Mouse (Mus musculus): ENCODE results near the gene Taar6. TPM values are rescaled to one million over a fixed set of nuclear protein-coding genes. Genes with fewer than 3 reads are reported as not detected.

The Taar6 gene
- polyA plus RNA-seq (2014; fragmentation: Nextera tagmentation; extraction: Ambion mirVana), result not detected in 2 replicates

GRCm38 (mm10) chr10:23985546-23985945, at the start of gene Taar6:
TSS of gene Taar6 (minus strand) at chr10:23985646.
- Histone ChIP-seq H3K4me3 (ENCODE audit: low read depth, low read length) (no peak within 1 kb of the TSS), H3K27ac (ENCODE audit: low read length) (no peak within 1 kb of the TSS), H3K9ac (replicated peaks; ENCODE audit: low read depth, low read length) (no peak within 1 kb of the TSS), H3K4me2 (replicated peaks; ENCODE audit: low read depth, low read length) (no peak within 1 kb of the TSS), H3K36me3 (ENCODE audit: control insufficient read depth, insufficient read depth, low read length) (no peaks in the 10 kb centered on the region), H3K27me3 (ENCODE audit: control insufficient read depth, insufficient read depth, low read length) (no peaks in the 10 kb centered on the region), H3K4me1 (ENCODE audit: control insufficient read depth, insufficient read depth, low read length) (no peaks in the 10 kb centered on the region), H3K9me3 (ENCODE audit: control insufficient read depth, low read depth, low read length) (no peaks in the 10 kb centered on the region)
- no peak for ATAC-seq (ENCODE audit: insufficient number of reproducible peaks, insufficient read depth, low FRiP score, low read depth)
- 71% methylated on average over 8 of the region's 8 CpGs for WGBS

GRCm38 (mm10) chr10:24031347-24031746, 45.9 kb upstream of the Taar6 start:
- H3K9me3 ChIP-seq (ENCODE audit: control insufficient read depth, low read depth, low read length), result no peaks in the 10 kb centered on the region
- H3K4me1 ChIP-seq (ENCODE audit: control insufficient read depth, insufficient read depth, low read length), result no peaks in the 10 kb centered on the region
- no peak overlapping the region for H3K27ac ChIP-seq (ENCODE audit: low read length)
- H3K4me2 ChIP-seq (replicated peaks; ENCODE audit: low read depth, low read length), result no peak overlapping the region
- H3K27me3 ChIP-seq (ENCODE audit: control insufficient read depth, insufficient read depth, low read length), result no peaks in the 10 kb centered on the region
- no peak overlapping the region for H3K4me3 ChIP-seq (ENCODE audit: low read depth, low read length)
- H3K36me3 ChIP-seq (ENCODE audit: control insufficient read depth, insufficient read depth, low read length), result no peaks in the 10 kb centered on the region
- no peak for ATAC-seq (ENCODE audit: insufficient number of reproducible peaks, insufficient read depth, low FRiP score, low read depth)
- no peak overlapping the region for H3K9ac ChIP-seq (replicated peaks; ENCODE audit: low read depth, low read length)

- Histone ChIP-seq H3K9me3 (ENCODE audit: control insufficient read depth, low read depth, low read length) (no peaks in the 10 kb centered on the region), H3K36me3 (ENCODE audit: control insufficient read depth, insufficient read depth, low read length) (no peaks in the 10 kb centered on the region), H3K27me3 (ENCODE audit: control insufficient read depth, insufficient read depth, low read length) (no peaks in the 10 kb centered on the region), H3K4me2 (replicated peaks; ENCODE audit: low read depth, low read length) (no peak within 1 kb of the TSS), H3K9ac (replicated peaks; ENCODE audit: low read depth, low read length) (no peak within 1 kb of the TSS), H3K4me1 (ENCODE audit: control insufficient read depth, insufficient read depth, low read length) (no peaks in the 10 kb centered on the region), H3K4me3 (ENCODE audit: low read depth, low read length) (no peak within 1 kb of the TSS), H3K27ac (ENCODE audit: low read length) (no peak within 1 kb of the TSS)
- ATAC-seq (ENCODE audit: insufficient number of reproducible peaks, insufficient read depth, low FRiP score, low read depth), result no peak
These were observed 41.5 kb upstream of the Taar6 start, which contains the start of gene Taar7d for GRCm38 (mm10) chr10:24026922-24027321. TSS of gene Taar7d (plus strand) at chr10:24027222.

- no peak for ATAC-seq (ENCODE audit: insufficient number of reproducible peaks, insufficient read depth, low FRiP score, low read depth)
- Histone ChIP-seq H3K36me3 (ENCODE audit: control insufficient read depth, insufficient read depth, low read length) (no peaks in the 10 kb centered on the region), H3K27me3 (ENCODE audit: control insufficient read depth, insufficient read depth, low read length) (no peaks in the 10 kb centered on the region), H3K9ac (replicated peaks; ENCODE audit: low read depth, low read length) (no peak overlapping the region), H3K4me3 (ENCODE audit: low read depth, low read length) (no peak overlapping the region), H3K9me3 (ENCODE audit: control insufficient read depth, low read depth, low read length) (no peaks in the 10 kb centered on the region), H3K4me1 (ENCODE audit: control insufficient read depth, insufficient read depth, low read length) (no peaks in the 10 kb centered on the region), H3K4me2 (replicated peaks; ENCODE audit: low read depth, low read length) (no peak overlapping the region), H3K27ac (ENCODE audit: low read length) (no peak overlapping the region)
- 84% methylated on average over 1 of the region's 1 CpGs for WGBS
These were observed 22.7 kb upstream of the Taar6 start for GRCm38 (mm10) chr10:24008143-24008542.

- no peak overlapping the region for H3K9ac ChIP-seq (replicated peaks; ENCODE audit: low read depth, low read length)
- no peak overlapping the region for H3K27ac ChIP-seq (ENCODE audit: low read length)
- no peaks in the 10 kb centered on the region for H3K9me3 ChIP-seq (ENCODE audit: control insufficient read depth, low read depth, low read length)
- H3K36me3 ChIP-seq (ENCODE audit: control insufficient read depth, insufficient read depth, low read length), result no peaks in the 10 kb centered on the region
- H3K27me3 ChIP-seq (ENCODE audit: control insufficient read depth, insufficient read depth, low read length), result no peaks in the 10 kb centered on the region
- H3K4me2 ChIP-seq (replicated peaks; ENCODE audit: low read depth, low read length), result no peak overlapping the region
- no peak overlapping the region for H3K4me3 ChIP-seq (ENCODE audit: low read depth, low read length)
- no peak for ATAC-seq (ENCODE audit: insufficient number of reproducible peaks, insufficient read depth, low FRiP score, low read depth)
- no peaks in the 10 kb centered on the region for H3K4me1 ChIP-seq (ENCODE audit: control insufficient read depth, insufficient read depth, low read length)
- 24% methylated on average over 2 of the region's 2 CpGs for WGBS
These were observed 21.6 kb upstream of the Taar6 start for GRCm38 (mm10) chr10:24007034-24007433.

DNA sequence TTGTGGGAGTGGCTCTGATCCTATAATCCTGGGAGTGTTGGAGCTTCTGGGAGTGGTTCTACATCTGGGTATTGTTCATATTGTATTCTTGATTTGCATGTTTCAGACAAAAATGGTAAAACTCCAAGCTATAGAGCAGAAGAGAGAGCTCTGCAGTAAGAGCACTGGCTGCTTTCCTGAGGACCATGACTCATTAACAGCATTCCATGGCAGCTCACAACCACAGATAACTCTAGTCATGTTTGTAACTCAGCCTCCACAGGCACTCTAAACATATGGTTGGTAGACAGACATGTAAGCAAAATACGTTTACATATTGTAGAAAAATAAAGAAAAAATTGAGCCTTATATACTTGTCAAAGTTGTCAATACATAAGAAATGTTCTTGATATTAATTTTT, 21.0 kb upstream of the Taar6 start:
- 62% methylated on average over 1 of the region's 1 CpGs for WGBS
- H3K4me2 ChIP-seq (replicated peaks; ENCODE audit: low read depth, low read length), result no peak overlapping the region
- no peak overlapping the region for H3K27ac ChIP-seq (ENCODE audit: low read length)
- no peaks in the 10 kb centered on the region for H3K9me3 ChIP-seq (ENCODE audit: control insufficient read depth, low read depth, low read length)
- H3K27me3 ChIP-seq (ENCODE audit: control insufficient read depth, insufficient read depth, low read length), result no peaks in the 10 kb centered on the region
- no peaks in the 10 kb centered on the region for H3K36me3 ChIP-seq (ENCODE audit: control insufficient read depth, insufficient read depth, low read length)
- ATAC-seq (ENCODE audit: insufficient number of reproducible peaks, insufficient read depth, low FRiP score, low read depth), result no peak
- no peak overlapping the region for H3K9ac ChIP-seq (replicated peaks; ENCODE audit: low read depth, low read length)
- no peaks in the 10 kb centered on the region for H3K4me1 ChIP-seq (ENCODE audit: control insufficient read depth, insufficient read depth, low read length)
- no peak overlapping the region for H3K4me3 ChIP-seq (ENCODE audit: low read depth, low read length)

GRCm38 (mm10) chr10:23999639-24000038, 14.2 kb upstream of the Taar6 start, which contains the start of gene Taar7b:
TSS of gene Taar7b (plus strand) at chr10:23999939.
- no peak within 1 kb of the TSS for H3K9ac ChIP-seq (replicated peaks; ENCODE audit: low read depth, low read length)
- no peak for ATAC-seq (ENCODE audit: insufficient number of reproducible peaks, insufficient read depth, low FRiP score, low read depth)
- H3K4me3 ChIP-seq (ENCODE audit: low read depth, low read length), result no peak within 1 kb of the TSS
- no peaks in the 10 kb centered on the region for H3K36me3 ChIP-seq (ENCODE audit: control insufficient read depth, insufficient read depth, low read length)
- no peak within 1 kb of the TSS for H3K27ac ChIP-seq (ENCODE audit: low read length)
- no peaks in the 10 kb centered on the region for H3K27me3 ChIP-seq (ENCODE audit: control insufficient read depth, insufficient read depth, low read length)
- no peak within 1 kb of the TSS for H3K4me2 ChIP-seq (replicated peaks; ENCODE audit: low read depth, low read length)
- 68% methylated on average over 1 of the region's 1 CpGs for WGBS
- H3K9me3 ChIP-seq (ENCODE audit: control insufficient read depth, low read depth, low read length), result no peaks in the 10 kb centered on the region
- no peaks in the 10 kb centered on the region for H3K4me1 ChIP-seq (ENCODE audit: control insufficient read depth, insufficient read depth, low read length)

GRCm38 (mm10) chr10:23993381-23993780, 7.9 kb upstream of the Taar6 start, which contains the start of gene Taar7a:
TSS of gene Taar7a (minus strand) at chr10:23993481.
- ATAC-seq (ENCODE audit: insufficient number of reproducible peaks, insufficient read depth, low FRiP score, low read depth), result no peak
- H3K4me1 ChIP-seq (ENCODE audit: control insufficient read depth, insufficient read depth, low read length), result no peaks in the 10 kb centered on the region
- no peak within 1 kb of the TSS for H3K9ac ChIP-seq (replicated peaks; ENCODE audit: low read depth, low read length)
- no peaks in the 10 kb centered on the region for H3K9me3 ChIP-seq (ENCODE audit: control insufficient read depth, low read depth, low read length)
- 87% methylated on average over 3 of the region's 3 CpGs for WGBS
- H3K27ac ChIP-seq (ENCODE audit: low read length), result no peak within 1 kb of the TSS
- H3K4me2 ChIP-seq (replicated peaks; ENCODE audit: low read depth, low read length), result no peak within 1 kb of the TSS
- no peak within 1 kb of the TSS for H3K4me3 ChIP-seq (ENCODE audit: low read depth, low read length)
- H3K36me3 ChIP-seq (ENCODE audit: control insufficient read depth, insufficient read depth, low read length), result no peaks in the 10 kb centered on the region
- H3K27me3 ChIP-seq (ENCODE audit: control insufficient read depth, insufficient read depth, low read length), result no peaks in the 10 kb centered on the region

DNA sequence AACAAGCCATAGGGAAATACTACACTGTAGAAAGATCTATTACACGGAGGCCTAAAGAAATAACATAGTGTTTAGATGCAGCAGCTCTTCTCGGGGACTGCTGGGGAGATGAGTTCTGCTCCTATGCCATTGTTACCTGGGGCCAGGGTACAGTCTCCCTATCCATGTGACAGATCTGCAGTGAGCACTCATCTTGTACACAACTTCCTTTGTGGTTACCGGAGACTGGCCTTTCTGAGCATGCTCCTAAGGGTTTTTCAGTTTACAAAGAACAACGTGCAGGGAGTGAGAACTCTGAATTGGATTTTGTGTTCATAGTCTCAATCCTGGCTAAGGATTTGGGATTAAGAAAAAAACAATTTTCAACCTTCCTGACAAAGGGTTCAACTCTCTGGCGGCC, 973 bp upstream of the Taar6 start:
- H3K9ac ChIP-seq (replicated peaks; ENCODE audit: low read depth, low read length), result no peak overlapping the region
- ATAC-seq (ENCODE audit: insufficient number of reproducible peaks, insufficient read depth, low FRiP score, low read depth), result no peak
- no peaks in the 10 kb centered on the region for H3K4me1 ChIP-seq (ENCODE audit: control insufficient read depth, insufficient read depth, low read length)
- 78% methylated on average over 5 of the region's 5 CpGs for WGBS
- no peaks in the 10 kb centered on the region for H3K36me3 ChIP-seq (ENCODE audit: control insufficient read depth, insufficient read depth, low read length)
- no peak overlapping the region for H3K4me3 ChIP-seq (ENCODE audit: low read depth, low read length)
- H3K4me2 ChIP-seq (replicated peaks; ENCODE audit: low read depth, low read length), result no peak overlapping the region
- no peaks in the 10 kb centered on the region for H3K27me3 ChIP-seq (ENCODE audit: control insufficient read depth, insufficient read depth, low read length)
- no peaks in the 10 kb centered on the region for H3K9me3 ChIP-seq (ENCODE audit: control insufficient read depth, low read depth, low read length)
- H3K27ac ChIP-seq (ENCODE audit: low read length), result no peak overlapping the region

Data from stomach, embryonic 14.5 days (tissue).